8 mouse cellular contexts compared by ENCODE assay signal in the genomic region with DNA sequence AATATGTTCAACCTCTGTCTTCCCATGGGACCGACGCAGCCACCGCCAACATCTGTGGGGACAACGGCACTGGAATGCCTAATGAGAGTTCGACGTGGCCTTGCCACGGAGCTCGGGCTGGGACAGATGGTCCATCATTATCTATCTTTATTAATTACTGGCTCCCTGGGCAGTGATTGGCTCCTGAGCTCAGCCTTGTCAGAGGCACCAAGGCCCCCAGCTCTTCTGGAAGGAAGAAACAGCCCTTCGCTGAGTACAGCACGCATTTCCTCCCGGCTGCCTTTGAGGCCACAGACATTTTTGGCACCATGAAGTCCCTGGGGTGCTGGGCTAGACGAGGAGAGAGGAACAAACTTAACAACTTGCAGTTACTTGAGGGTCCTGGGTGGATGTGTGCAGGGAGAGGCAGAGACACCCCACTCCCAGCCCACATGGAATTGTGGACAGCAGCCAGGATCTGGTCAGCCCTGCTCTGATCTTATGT. TPM values are rescaled to one million over a fixed set of nuclear protein-coding genes. Genes with fewer than 3 reads are reported as not detected.
DNase-seq lines count a peak whose midpoint lies in the region; ATAC-seq lines count a peak whose summit lies in the region.
"Had no signal": no experiment of that assay in that cellular context is flagged by ENCODE, and none has a peak within 500 bp of the region (broad histone marks: within the 10 kb centered on the region; RNA-seq: fewer than 3 reads in every experiment).

No protein-coding gene starts in this region.

- H3K4me2 ChIP-seq in lung, embryonic 16.5 days (ENCODE audit: low read depth, low read length) = no peak overlapping the region
- no peak overlapping the region for H3K4me2 ChIP-seq in stomach, embryonic 16.5 days (ENCODE audit: low read depth, low read length)
- no peak overlapping the region for H3K4me2 ChIP-seq in intestine, embryonic 16.5 days (ENCODE audit: low read depth, low read length)

- H3K36me3 ChIP-seq in lung, embryonic 16.5 days (ENCODE audit: control insufficient read depth, insufficient read depth, low read length) = no peaks in the 10 kb centered on the region
- no peaks in the 10 kb centered on the region for H3K36me3 ChIP-seq in stomach, embryonic 16.5 days (ENCODE audit: control insufficient read depth, insufficient read depth, low read length)
- H3K36me3 ChIP-seq in intestine, embryonic 16.5 days (ENCODE audit: control insufficient read depth, insufficient read depth, low read length) = no peaks in the 10 kb centered on the region

- H3K9me3 ChIP-seq in lung, embryonic 16.5 days (ENCODE audit: control insufficient read depth, low read length) = no peaks in the 10 kb centered on the region
- no peaks in the 10 kb centered on the region for H3K9me3 ChIP-seq in stomach, embryonic 16.5 days (replicated peaks; ENCODE audit: control insufficient read depth, low read length)
- H3K9me3 ChIP-seq in intestine, embryonic 16.5 days (ENCODE audit: control insufficient read depth, low read length) = no peaks in the 10 kb centered on the region
- H3K9me3 ChIP-seq: megakaryocyte, embryonic 14.5 days had no signal

- DNase-seq in lung, postnatal 25 days (ENCODE audit: low spot score) = no peak
- peak; percentile 77 to 82 for DNase-seq in heart, postnatal 10 days
- DNase-seq in kidney, postnatal 25 days = peak; percentile 44 to 66

- intact Hi-C loops in heart, postnatal 10 days (cut with DNase I) = no loop called here

- H3K27ac ChIP-seq in lung, embryonic 16.5 days (ENCODE audit: low read length) = no peak overlapping the region
- H3K27ac ChIP-seq in stomach, embryonic 16.5 days (ENCODE audit: low read length) = no peak overlapping the region
- no peak overlapping the region for H3K27ac ChIP-seq in intestine, embryonic 16.5 days (ENCODE audit: low read length)

- no peak overlapping the region for H3K4me3 ChIP-seq in lung, embryonic 16.5 days (ENCODE audit: low read length)
- H3K4me3 ChIP-seq in stomach, embryonic 16.5 days (replicated peaks; ENCODE audit: low read length) = no peak overlapping the region
- no peak overlapping the region for H3K4me3 ChIP-seq in intestine, embryonic 16.5 days (ENCODE audit: low read length)
- H3K4me3 ChIP-seq: megakaryocyte, embryonic 14.5 days had no signal

- 44% methylated on average over 12 of the region's 12 CpGs for WGBS in lung, embryonic 16.5 days
- WGBS in stomach, embryonic 16.5 days = 49% methylated on average over 12 of the region's 12 CpGs
- 57% methylated on average over 12 of the region's 12 CpGs for WGBS in intestine, embryonic 16.5 days

- peak; percentile 78 for ATAC-seq in lung, embryonic 16.5 days (ENCODE audit: low read depth)
- ATAC-seq in stomach, embryonic 16.5 days (ENCODE audit: insufficient read depth, low FRiP score) = peak; percentile 53
- no peak for ATAC-seq in monocyte, adult 5-6 weeks (replicated peaks; ENCODE audit: insufficient number of reproducible peaks, low FRiP score, low TSS enrichment, poor library complexity, severe bottlenecking)
- ATAC-seq in intestine, embryonic 16.5 days = no peak; the same call in 1 of the 2 replicates

- H3K4me1 ChIP-seq in lung, embryonic 16.5 days (replicated peaks; ENCODE audit: control insufficient read depth, insufficient read depth, low read length) = peaks cover 7% of the 10 kb centered on the region
- H3K4me1 ChIP-seq in stomach, embryonic 16.5 days (ENCODE audit: control insufficient read depth, insufficient read depth, low read length) = peaks cover 5% of the 10 kb centered on the region
- H3K4me1 ChIP-seq in intestine, embryonic 16.5 days (ENCODE audit: control insufficient read depth, insufficient read depth, low read length) = no peaks in the 10 kb centered on the region

- H3K9ac ChIP-seq in lung, embryonic 16.5 days (ENCODE audit: low read length) = no peak overlapping the region
- H3K9ac ChIP-seq in stomach, embryonic 16.5 days (ENCODE audit: low read length) = no peak overlapping the region
- no peak overlapping the region for H3K9ac ChIP-seq in intestine, embryonic 16.5 days (ENCODE audit: low read depth, low read length)

- no peaks in the 10 kb centered on the region; the same call in 1 of the 2 replicates for H3K27me3 ChIP-seq in lung, embryonic 16.5 days (ENCODE audit: control insufficient read depth, insufficient read depth, low read depth, low read length)
- no peaks in the 10 kb centered on the region for H3K27me3 ChIP-seq in stomach, embryonic 16.5 days (ENCODE audit: control insufficient read depth, insufficient read depth, low read length)
- no peaks in the 10 kb centered on the region for H3K27me3 ChIP-seq in intestine, embryonic 16.5 days (replicated peaks; ENCODE audit: control insufficient read depth, insufficient read depth, low read length)

RNA-seq across cellular contexts. Expression of a gene that starts 13.7 kb away (rescaled TPM):
- polyA plus RNA-seq in lung, embryonic 16.5 days (2015; fragmentation: Nextera tagmentation; extraction: Ambion mirVana) = 0.39 and 0.80 TPM in 2 replicates
- total RNA-seq in heart, postnatal 10 days (2021) = under 1 TPM; 0.45 to 0.60 TPM
- polyA plus RNA-seq in stomach, embryonic 16.5 days (2015; fragmentation: Nextera tagmentation; extraction: Ambion mirVana) = 0.11 and 0.36 TPM in 2 replicates
- not detected in 3 replicates for total RNA-seq in monocyte, adult 5-6 weeks (2017)
- 0.16 and 0.17 TPM in 2 replicates for polyA plus RNA-seq in intestine, embryonic 16.5 days (2015; fragmentation: Nextera tagmentation; extraction: Ambion mirVana)

Comparison
In these comparisons a context has a peak if more than half of its experiments do, and no peak if none do; other contexts are left out.
1. ATAC-seq: peak in lung, embryonic 16.5 days (single experiment) and stomach, embryonic 16.5 days (single experiment); none in monocyte, adult 5-6 weeks (single experiment) and intestine, embryonic 16.5 days (single experiment).